Mouse (Mus musculus) left cerebral cortex, adult 8-10 months (tissue): ENCODE data around the gene Akap9. TPM values are rescaled to one million over a fixed set of nuclear protein-coding genes. Genes with fewer than 3 reads are reported as not detected.

Experiments
- total RNA-seq, 4 experiments: library from RNA; stranded (reverse); gene quantifications; 2 replicates each; pipeline ENCODE4 v1.2.4; 2022

Akap9 gene
- total RNA-seq, 4 experiments from 2014 or later: 84.1 to 103 (median 91.2) TPM

Other genes starting within 250 kb of the Akap9 start
- gene Ankib1, start 125.1 kb upstream of the Akap9 start, total RNA-seq: 100 to 1,000 TPM; 114 to 143 (median 129) TPM
- 10 to 100 TPM; 45.9 to 51.3 (median 48.4) TPM for gene Krit1, start 124.9 kb upstream of the Akap9 start, total RNA-seq
- under 1 TPM in 3 of 4 experiments, not detected in 1; 0.14 to 0.40 (median 0.28) TPM for gene Lrrd1, start 82.9 kb upstream of the Akap9 start, total RNA-seq
- 10 to 100 TPM in 1 of 4 experiments, 1 to 10 TPM in 3; 7.4 to 11.1 (median 8.7) TPM for gene Mterf1a, start 34.1 kb upstream of the Akap9 start, total RNA-seq
- 10 to 100 TPM; 38.6 to 53.1 (median 46.4) TPM for gene Cyp51, start 176.7 kb downstream of the Akap9 start, total RNA-seq